Mouse (Mus musculus) megakaryocyte-erythroid progenitor cell, adult 5 weeks (primary cell): ENCODE results near the gene Wipf2. TPM values are rescaled to one million over a fixed set of nuclear protein-coding genes. Genes with fewer than 3 reads are reported as not detected.

Source experiments
- polyA plus RNA-seq: library from polyadenylated mRNA; stranded (reverse); fragments of >175 nt; gene quantifications from 2 replicates; pipeline ENCODE4 v1.2.3, GENCODE M21; 2012

Gene Wipf2
- 24.6 and 26.7 TPM in 2 replicates for polyA plus RNA-seq

DNA sequence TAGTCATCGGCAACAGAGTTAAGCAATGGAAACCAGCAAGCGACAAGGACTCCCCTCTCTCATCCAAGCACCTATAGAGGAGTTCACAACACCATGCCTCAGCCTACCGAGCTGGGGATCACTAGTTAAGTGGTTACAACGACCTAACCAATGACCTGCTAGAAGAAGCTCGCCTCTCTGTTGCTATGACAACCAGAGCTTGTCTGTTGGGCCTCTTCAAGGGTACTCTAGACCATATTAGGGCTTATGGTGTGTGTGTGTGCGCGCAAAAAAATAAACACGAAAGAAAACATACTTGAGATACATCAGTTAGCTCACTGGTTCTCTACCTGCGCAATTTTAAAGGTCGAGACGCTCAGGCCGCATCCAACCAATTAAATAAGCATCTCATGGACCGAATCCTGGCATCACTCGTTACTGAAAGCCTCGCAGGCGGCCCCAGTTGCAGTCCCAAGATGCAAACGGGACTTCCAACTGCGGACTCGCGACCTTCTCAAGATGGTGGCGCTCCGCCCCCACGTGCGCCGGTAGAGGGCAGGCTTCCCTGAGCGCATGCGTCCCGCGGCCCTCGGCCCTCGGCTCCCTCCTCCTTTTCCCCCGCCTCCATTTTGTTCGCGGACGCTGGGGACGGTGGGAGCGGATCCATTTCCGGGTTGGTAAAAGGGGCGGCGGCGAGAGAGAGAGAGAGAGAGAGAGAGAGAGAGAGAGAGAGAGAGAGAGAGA lies at the start of gene Wipf2:
TSS of gene Wipf2 (plus strand) at position 611 of the 723 bp plus-strand sequence.

DNA sequence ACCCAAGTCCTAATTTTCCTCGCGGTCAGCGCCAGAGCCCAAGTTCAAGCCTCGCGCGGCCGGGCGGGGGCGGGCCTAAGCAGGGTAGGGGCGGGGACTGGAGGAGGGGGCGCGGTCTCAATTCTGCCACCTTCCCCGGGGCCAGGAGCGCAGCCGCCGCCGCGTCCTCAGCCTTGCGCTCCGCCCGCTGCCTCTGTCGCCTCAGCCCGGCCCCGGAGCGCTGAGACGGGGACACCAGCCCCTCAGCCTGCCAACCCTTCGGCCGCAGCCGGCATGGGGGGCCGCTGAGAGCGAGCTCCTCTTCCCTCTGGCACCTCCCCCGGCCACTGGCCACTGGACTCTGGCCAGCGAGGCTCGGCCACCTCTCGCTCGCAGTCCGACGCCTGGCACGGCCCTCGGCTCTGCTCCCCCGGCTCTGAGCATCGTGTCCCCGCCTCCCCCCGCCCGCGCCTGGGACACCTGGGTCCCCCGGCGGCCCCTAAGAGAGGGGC lies 26.7 kb upstream of the Wipf2 start, which contains the start of gene Rapgefl1:
TSS of gene Rapgefl1 (plus strand) at position 135 of the 491 bp plus-strand sequence.

DNA sequence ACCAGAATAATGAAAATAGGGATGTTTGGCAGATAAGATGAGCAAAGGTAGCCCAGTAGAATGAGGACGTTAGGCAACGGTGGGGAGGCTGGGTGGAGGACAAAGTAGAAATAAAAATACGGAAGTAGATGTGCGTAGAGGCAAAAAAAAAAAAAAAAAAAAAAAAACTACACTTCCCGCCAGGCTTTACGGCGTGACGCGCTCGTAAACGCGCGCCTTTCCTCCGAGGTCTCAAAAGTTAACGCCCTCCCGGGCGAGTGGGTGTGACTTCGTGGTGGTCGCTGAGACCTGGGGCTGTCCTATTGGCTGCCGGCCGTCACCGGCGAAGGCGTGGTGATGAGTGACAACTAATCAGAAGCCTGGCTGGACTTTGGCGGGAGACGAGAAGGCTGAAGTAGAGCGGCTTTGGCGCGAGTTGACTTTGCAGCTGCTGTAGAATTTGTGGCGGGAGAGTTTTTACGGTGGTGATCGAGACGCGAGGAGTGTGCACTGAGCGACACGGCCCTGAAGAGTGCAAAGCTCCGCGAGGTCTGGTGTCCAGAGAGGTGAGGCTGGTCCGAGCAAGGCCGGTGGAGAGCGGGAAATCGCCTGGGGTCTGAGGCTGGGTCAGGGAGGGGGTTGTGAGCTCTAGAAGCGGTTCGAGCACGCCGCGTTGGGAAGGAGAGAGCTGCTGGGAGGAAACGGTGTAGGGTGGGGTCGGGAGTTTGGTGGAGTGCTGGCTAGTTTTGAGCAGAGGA lies 44.2 kb downstream of the Wipf2 start, which contains the start of gene Cdc6:
TSS of gene Cdc6 (plus strand) at position 365 of the 737 bp plus-strand sequence.

DNA sequence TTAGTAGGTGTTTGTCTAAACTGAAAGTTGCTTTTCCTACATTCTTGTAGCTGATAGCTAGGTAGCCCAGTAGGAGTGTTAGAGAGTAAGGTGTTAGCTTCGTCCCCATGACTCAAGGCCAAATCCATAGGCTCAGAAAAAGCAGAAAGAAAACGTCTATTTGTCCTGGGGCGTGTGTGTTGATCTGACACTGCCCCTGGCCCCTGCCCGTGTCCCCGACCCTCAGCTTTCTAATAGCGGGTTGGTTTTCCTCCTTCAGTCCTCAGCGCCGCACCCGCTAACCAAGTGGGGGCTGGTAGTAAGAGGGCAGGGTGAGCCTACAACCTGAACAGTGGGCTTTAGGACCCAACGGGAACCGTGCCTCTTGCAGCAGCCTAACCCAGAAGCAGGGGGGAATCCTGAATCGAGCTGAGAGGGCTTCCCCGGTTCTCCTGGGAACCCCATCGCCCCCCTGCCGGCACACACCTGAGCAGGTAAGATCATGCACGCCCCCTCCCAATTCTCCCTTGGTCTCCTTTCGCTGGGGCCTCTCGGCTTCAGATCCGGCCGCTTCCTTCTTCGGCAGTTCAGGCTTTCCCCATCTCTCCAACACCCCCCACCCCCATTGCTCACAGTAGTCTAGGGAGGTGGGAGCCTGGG lies 64.1 kb downstream of the Wipf2 start, which contains the start of gene Rara:
TSS of gene Rara (plus strand) at position 381 of the 639 bp plus-strand sequence.

Other genes with a start within 250 kb of the Wipf2 start
- gene Gm12355, start 238.0 kb upstream of the Wipf2 start, polyA plus RNA-seq = not detected in 2 replicates
- gene Gsdma3, start 237.3 kb upstream of the Wipf2 start, polyA plus RNA-seq = not detected in 2 replicates
- gene Gsdma2, start 216.9 kb upstream of the Wipf2 start, polyA plus RNA-seq = not detected in 2 replicates
- 0.05 TPM in 1 of 2 replicates, not detected in the other for gene Gsdma, start 199.3 kb upstream of the Wipf2 start, polyA plus RNA-seq
- 145 and 178 TPM in 2 replicates for gene Psmd3, start 181.1 kb upstream of the Wipf2 start, polyA plus RNA-seq
- 0.08 and 0.45 TPM in 2 replicates for gene Csf3, start 162.4 kb upstream of the Wipf2 start, polyA plus RNA-seq
- 92.5 and 107 TPM in 2 replicates for gene Med24, start 134.2 kb upstream of the Wipf2 start, polyA plus RNA-seq
- gene Thra, start 123.0 kb upstream of the Wipf2 start, polyA plus RNA-seq = 76.8 and 81.3 TPM in 2 replicates
- gene Nr1d1, start 88.3 kb upstream of the Wipf2 start, polyA plus RNA-seq = 6.6 and 10.2 TPM in 2 replicates
- gene Msl1, start 68.1 kb upstream of the Wipf2 start, polyA plus RNA-seq = 72.9 and 73.6 TPM in 2 replicates
- 35.5 and 41.4 TPM in 2 replicates for gene Casc3, start 58.7 kb upstream of the Wipf2 start, polyA plus RNA-seq
- 0.75 and 1.0 TPM in 2 replicates for gene Rapgefl1, start 26.9 kb upstream of the Wipf2 start, polyA plus RNA-seq
- 2.5 and 3.2 TPM in 2 replicates for gene Cdc6, start 44.2 kb downstream of the Wipf2 start, polyA plus RNA-seq
- 63.7 and 64.3 TPM in 2 replicates for gene Rara, start 64.2 kb downstream of the Wipf2 start, polyA plus RNA-seq
- 0.11 TPM in 1 of 2 replicates, not detected in the other for gene Gjd3, start 119.4 kb downstream of the Wipf2 start, polyA plus RNA-seq
- 17.4 and 24.1 TPM in 2 replicates for gene Top2a, start 160.6 kb downstream of the Wipf2 start, polyA plus RNA-seq
- gene Igfbp4, start 177.6 kb downstream of the Wipf2 start, polyA plus RNA-seq = 1,080 and 1,224 TPM in 2 replicates
- 0.91 and 2.4 TPM in 2 replicates for gene Tns4, start 225.7 kb downstream of the Wipf2 start, polyA plus RNA-seq